Mouse (Mus musculus): Measurements from ENCODE around the gene Rb1.
A peak's percentile ranks its signal among the peaks of the same experiment; 100 is the strongest.

Gene Rb1

DNA sequence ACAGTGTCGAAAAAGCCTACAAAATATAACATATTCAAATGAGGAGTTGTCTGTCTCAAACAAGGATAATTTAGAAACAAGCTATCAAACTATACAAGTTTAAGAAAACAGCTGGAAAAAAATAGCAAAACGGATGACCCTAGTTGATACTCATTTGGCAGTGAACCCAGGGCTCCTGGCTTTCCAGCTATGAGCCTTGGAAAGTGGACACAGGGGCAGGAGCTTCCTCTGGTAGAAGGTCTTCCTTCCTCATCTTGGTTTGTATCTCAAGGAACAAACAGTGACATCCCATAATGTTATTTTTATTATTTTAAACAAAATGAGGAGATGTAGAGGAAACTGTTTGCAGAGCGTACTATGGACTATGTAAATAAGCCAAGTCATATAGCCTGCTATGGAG lies 177.5 kb downstream of the Rb1 start:
- no peak for DNase-seq (ENCODE audit: low spot score)

- no peak for DNase-seq (ENCODE audit: low spot score)
Measured at GRCm38 (mm10) chr14:73146721-73147120, 178.9 kb downstream of the Rb1 start.

DNA sequence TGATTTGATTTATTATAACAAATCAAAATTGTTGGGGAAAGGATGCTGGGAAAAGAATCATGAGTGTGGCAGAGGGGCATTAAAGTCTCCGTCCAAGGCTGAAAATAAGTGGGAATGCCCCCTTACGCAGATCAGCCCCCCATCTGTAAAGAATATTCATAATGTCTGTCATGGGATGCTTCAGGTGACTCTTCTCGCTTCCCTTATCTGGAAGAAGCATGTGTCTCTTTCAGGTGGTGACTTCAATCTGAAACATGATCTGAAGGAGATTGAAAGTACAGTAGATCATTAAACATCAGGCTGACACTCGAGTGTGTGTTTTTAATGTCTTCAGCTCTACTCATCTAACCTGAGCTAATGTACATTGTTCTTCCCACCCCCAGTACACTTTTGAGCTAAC lies 180.1 kb downstream of the Rb1 start:
- no peak for DNase-seq (ENCODE audit: low spot score)

DNA sequence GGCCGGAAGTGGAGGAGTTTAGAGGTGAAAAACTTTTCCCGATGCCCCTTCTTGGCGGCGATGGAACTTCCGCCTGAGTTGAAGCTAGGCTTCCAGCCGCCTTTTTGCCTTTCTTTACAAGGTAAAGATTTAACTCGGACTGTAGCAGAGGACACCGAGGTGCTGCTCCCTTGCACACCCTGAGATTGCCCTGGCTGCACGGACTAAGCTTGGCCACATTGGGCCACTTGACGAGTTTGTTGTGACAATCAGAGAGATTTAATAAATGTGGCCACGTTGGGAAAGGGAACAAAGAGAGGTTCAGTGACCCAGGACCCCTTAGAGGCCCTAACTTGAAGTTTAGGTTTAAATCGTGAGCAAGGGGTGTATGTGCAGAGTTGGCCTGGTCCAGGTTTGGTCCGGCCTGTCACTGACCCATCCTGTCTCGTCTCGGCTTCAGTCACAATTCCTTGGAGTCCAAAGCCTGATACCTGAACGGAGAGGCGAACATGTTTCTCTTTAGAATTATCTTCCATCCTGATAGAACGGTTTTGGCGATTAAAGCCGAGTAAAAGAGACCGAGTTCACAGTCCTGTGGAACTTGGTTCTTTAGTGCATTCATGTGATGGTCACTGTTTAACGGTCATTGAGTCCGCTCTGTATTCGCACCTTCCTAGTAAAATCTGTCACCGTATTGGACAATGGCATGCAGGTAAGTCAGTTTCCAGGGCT lies 181.8 kb downstream of the Rb1 start:
- DNase-seq (ENCODE audit: low spot score): no peak

- DNase-seq (ENCODE audit: low spot score): peak; percentile 83
Measured at GRCm38 (mm10) chr14:73142896-73143709, 182.5 kb downstream of the Rb1 start.

DNA sequence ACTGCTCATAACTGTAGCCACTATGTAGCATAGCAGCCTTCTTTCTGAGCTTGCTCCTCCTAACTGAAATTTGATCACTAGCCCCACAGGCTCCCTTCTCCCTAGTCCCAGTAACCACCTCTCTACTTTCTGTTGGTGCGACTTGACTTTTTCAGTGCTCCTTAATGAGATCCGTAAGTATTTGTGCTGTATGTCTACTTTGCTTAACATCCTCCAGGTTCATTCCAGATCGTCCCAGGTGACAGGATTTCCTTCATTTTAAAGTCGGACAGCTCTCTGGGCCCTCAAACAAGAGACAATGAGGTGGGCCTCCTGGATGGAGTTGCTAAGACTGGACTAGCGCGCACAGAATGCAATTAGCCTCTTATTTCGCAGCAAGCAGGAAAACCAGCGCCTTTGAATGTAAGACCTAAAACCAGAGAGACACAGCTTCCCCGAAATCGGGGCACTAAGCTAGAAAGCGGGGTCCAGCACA lies 183.2 kb downstream of the Rb1 start:
- no peak for DNase-seq (ENCODE audit: low spot score)

- DNase-seq (ENCODE audit: low spot score): no peak
Measured at GRCm38 (mm10) chr14:73141800-73142199, 183.8 kb downstream of the Rb1 start.

GRCm38 (mm10) chr14:73139866-73140265 lies 185.8 kb downstream of the Rb1 start:
- DNase-seq (ENCODE audit: low spot score): no peak

GRCm38 (mm10) chr14:73138483-73138882 lies 187.1 kb downstream of the Rb1 start:
- DNase-seq (ENCODE audit: low spot score): no peak

- DNase-seq (ENCODE audit: low spot score): no peak
Measured at GRCm38 (mm10) chr14:73137234-73137633, 188.4 kb downstream of the Rb1 start.
